Mouse (Mus musculus): ENCODE data around the gene Lasp1. TPM values are rescaled to one million over a fixed set of nuclear protein-coding genes. Genes with fewer than 3 reads are reported as not detected.

Lasp1 gene
- polyA plus RNA-seq, 1 experiment from 2014 or later = 246 TPM

- DNase-seq (ENCODE audit: low read depth, low spot score) (no peak), ATAC-seq (no peak)
- CTCF ChIA-PET = interaction anchor here (1.0 kb wide), 1 partner anchor 47 kb away, joined by 3 read pairs; the partner anchor contains the start of gene B230217C12Rik
- no peaks in the 10 kb centered on the region for H3K27me3 ChIP-seq
- in situ Hi-C loops (cut with MboI; ENCODE audit: low pct_unique_long_range_greater_than_20kb) = no loop called here
- POLR2A ChIA-PET = interaction anchor here (0.7 kb wide), 1 partner anchor 40 kb away, joined by 4 read pairs; no protein-coding TSS in a partner anchor
- peak; percentile 79 for TF ChIP-seq CTCF (IDR thresholded peaks at IDR 0.05)
Observed at GRCm38 (mm10) chr11:97793165-97793564, 5.6 kb upstream of the Lasp1 start.

- DNase-seq (ENCODE audit: low read depth, low spot score) = no peak
- no peak for ATAC-seq
- peak; percentile 57 for TF ChIP-seq CTCF (IDR thresholded peaks at IDR 0.05)
- ChIA-PET POLR2A (interaction anchor here (6.7 kb wide), 1 partner anchor 18 kb away, joined by 133 read pairs; no protein-coding TSS in a partner anchor), CTCF (interaction anchor here (1.2 to 1.6 kb wide), 3 partner anchors 10 to 85 kb away, joined by 3 to 4 read pairs (median 3); no protein-coding TSS in a partner anchor)
- in situ Hi-C loops (cut with MboI; ENCODE audit: low pct_unique_long_range_greater_than_20kb) = loop anchor here (5.0 kb wide), 2 partner anchors 85 to 190 kb away; partner anchors contain the start of genes Fbxo47 and Plxdc1
- no peaks in the 10 kb centered on the region for H3K27me3 ChIP-seq
Observed at GRCm38 (mm10) chr11:97796910-97797309, 1.9 kb upstream of the Lasp1 start.

GRCm38 (mm10) chr11:97797369-97798082 is 1.3 kb upstream of the Lasp1 start:
- TF ChIP-seq CTCF (IDR thresholded peaks at IDR 0.05) = no peak
- ChIA-PET CTCF (interaction anchor here (1.2 to 1.6 kb wide), 3 partner anchors 9 to 85 kb away, joined by 3 to 4 read pairs (median 3); no protein-coding TSS in a partner anchor), POLR2A (interaction anchor here (6.7 kb wide), 1 partner anchor 17 kb away, joined by 133 read pairs; no protein-coding TSS in a partner anchor)
- H3K27me3 ChIP-seq = no peaks in the 10 kb centered on the region
- in situ Hi-C loops (cut with MboI; ENCODE audit: low pct_unique_long_range_greater_than_20kb) = loop anchor here (5.0 kb wide), 2 partner anchors 85 to 190 kb away; partner anchors contain the start of genes Fbxo47 and Plxdc1
- ATAC-seq (no peak), DNase-seq (ENCODE audit: low read depth, low spot score) (no peak)

- TF ChIP-seq CTCF (IDR thresholded peaks at IDR 0.05) = no peak
- CTCF ChIA-PET = no interaction called here
- in situ Hi-C loops (cut with MboI; ENCODE audit: low pct_unique_long_range_greater_than_20kb) = loop anchor here (5.0 kb wide), 2 partner anchors 84 to 189 kb away; partner anchors contain the start of genes Fbxo47 and Plxdc1
- ATAC-seq = no peak
- DNase-seq (ENCODE audit: low read depth, low spot score) = no peak
- H3K27me3 ChIP-seq = no peaks in the 10 kb centered on the region
- POLR2A ChIA-PET = interaction anchor here (6.7 kb wide), 1 partner anchor 16 kb away, joined by 133 read pairs; no protein-coding TSS in a partner anchor
Observed at GRCm38 (mm10) chr11:97798083-97798435, 741 bp upstream of the Lasp1 start.

GRCm38 (mm10) chr11:97799146-97799993 is 570 bp downstream of the Lasp1 start:
- ChIA-PET POLR2A (interaction anchor here (0.6 to 6.7 kb wide), 4 partner anchors 10 to 212 kb away, joined by 3 to 133 read pairs (median 6); partner anchors contain the start of gene Fbxo47), CTCF (interaction anchor here (1.8 to 4.3 kb wide), 2 partner anchors 14 to 19 kb away, joined by 9 to 32 read pairs; no protein-coding TSS in a partner anchor)
- no peak for TF ChIP-seq CTCF (IDR thresholded peaks at IDR 0.05)
- DNase-seq (ENCODE audit: low read depth, low spot score) (no peak), ATAC-seq (peak; percentile 42)
- H3K27me3 ChIP-seq = no peaks in the 10 kb centered on the region
- in situ Hi-C loops (cut with MboI; ENCODE audit: low pct_unique_long_range_greater_than_20kb) = loop anchor here (5.0 kb wide), 2 partner anchors 83 to 188 kb away; partner anchors contain the start of genes Fbxo47 and Plxdc1

- TF ChIP-seq CTCF (IDR thresholded peaks at IDR 0.05) = no peak
- ChIA-PET POLR2A (interaction anchor here (0.6 to 6.7 kb wide), 5 partner anchors 11 to 212 kb away, joined by 3 to 133 read pairs (median 3); partner anchors contain the start of gene Fbxo47), CTCF (interaction anchor here (1.6 to 4.3 kb wide), 3 partner anchors 13 to 23 kb away, joined by 4 to 32 read pairs (median 9); no protein-coding TSS in a partner anchor)
- peak; percentile 42 for ATAC-seq
- H3K27me3 ChIP-seq = no peaks in the 10 kb centered on the region
- no peak for DNase-seq (ENCODE audit: low read depth, low spot score)
- in situ Hi-C loops (cut with MboI; ENCODE audit: low pct_unique_long_range_greater_than_20kb) = loop anchor here (5.0 kb wide), 2 partner anchors 82 to 187 kb away; partner anchors contain the start of genes Fbxo47 and Plxdc1
Observed at GRCm38 (mm10) chr11:97799994-97800690, 1.3 kb downstream of the Lasp1 start.

- CTCF ChIA-PET = interaction anchor here (1.6 to 4.3 kb wide), 4 partner anchors 12 to 83 kb away, joined by 4 to 32 read pairs (median 7); partner anchors contain the start of gene Fbxo47
- DNase-seq (ENCODE audit: low read depth, low spot score) = no peak
- POLR2A ChIA-PET = interaction anchor here (0.9 to 6.7 kb wide), 2 partner anchors 14 to 91 kb away, joined by 3 to 133 read pairs; no protein-coding TSS in a partner anchor
- no peaks in the 10 kb centered on the region for H3K27me3 ChIP-seq
- no peak for TF ChIP-seq CTCF (IDR thresholded peaks at IDR 0.05)
- no peak for ATAC-seq
- in situ Hi-C loops (cut with MboI; ENCODE audit: low pct_unique_long_range_greater_than_20kb) = no loop called here
Observed at GRCm38 (mm10) chr11:97800691-97801408, 2.0 kb downstream of the Lasp1 start.

GRCm38 (mm10) chr11:97801409-97802193 is 2.8 kb downstream of the Lasp1 start:
- no peaks in the 10 kb centered on the region for H3K27me3 ChIP-seq
- ChIA-PET CTCF (interaction anchor here (1.6 to 4.3 kb wide), 4 partner anchors 12 to 83 kb away, joined by 4 to 32 read pairs (median 7); partner anchors contain the start of gene Fbxo47), POLR2A (interaction anchor here (0.9 to 6.7 kb wide), 3 partner anchors 13 to 39 kb away, joined by 3 to 133 read pairs (median 3); partner anchors contain the start of gene B230217C12Rik)
- DNase-seq (ENCODE audit: low read depth, low spot score) = no peak
- ATAC-seq = no peak
- no peak for TF ChIP-seq CTCF (IDR thresholded peaks at IDR 0.05)
- in situ Hi-C loops (cut with MboI; ENCODE audit: low pct_unique_long_range_greater_than_20kb) = no loop called here

Measured in Patski (cell line).